Mouse (Mus musculus) liver, embryonic 14.5 days (tissue): Measurements from ENCODE around the gene Usp50. TPM values are rescaled to one million over a fixed set of nuclear protein-coding genes. Genes with fewer than 3 reads are reported as not detected.
A peak's percentile ranks its signal among the peaks of the same experiment; 100 is the strongest.

Experiments
- ATAC-seq: fragments of 200-750 bp; cut with Nextera tagmentation; 2 replicates; pipeline ENCODE4 v1.8.0; 2017; ENCODE audit warnings: moderate number of reproducible peaks, mild to moderate bottlenecking, moderate library complexity; ENCODE audit not compliant: insufficient read depth
- DNase-seq, 3 experiments: peaks; one replicate each; pipeline ENCODE4 v3.0.0-alpha.2; 2012 to 2013; ENCODE audit warnings: low read depth in 3 of 3, low spot score in 3 of 3
- H3K27ac ChIP-seq: fragments of 300-500 bp; sonication (generic); 2 replicates; pipeline ENCODE4 v1.5.1; 2014; ENCODE audit warnings: moderate library complexity, mild to moderate bottlenecking, control low read depth, inconsistent platforms
- H3K27me3 ChIP-seq: fragments of 300-500 bp; sonication (generic); 2 replicates; pipeline ENCODE4 v1.6.1; 2014; ENCODE audit warnings: mild to moderate bottlenecking, low read length, moderate library complexity; ENCODE audit not compliant: control insufficient read depth, insufficient read depth
- H3K36me3 ChIP-seq: fragments of 300-500 bp; sonication (generic); replicated peaks from 2 replicates; pipeline ENCODE4 v1.6.1; 2014; ENCODE audit warnings: low read depth; ENCODE audit not compliant: control insufficient read depth, insufficient read depth
- H3K4me1 ChIP-seq, 2 experiments: fragments of 200-500 bp in 1 of 2; fragments of 300-500 bp in 1 of 2; sonication (generic) in 1 of 2; replicated peaks; 2 replicates each; pipeline ENCODE4 v1.6.1; 2012 to 2014; ENCODE audit warnings: antibody characterized with exemption in 1 of 2, inconsistent platforms in 1 of 2, low read length in 1 of 2; ENCODE audit not compliant: control insufficient read depth in 2 of 2, insufficient read depth in 2 of 2
- H3K4me2 ChIP-seq: fragments of 300-500 bp; sonication (generic); 2 replicates; pipeline ENCODE4 v1.6.1; 2014; ENCODE audit warnings: low read depth, mild to moderate bottlenecking, control low read depth, moderate library complexity
- H3K4me3 ChIP-seq, 2 experiments: fragments of 200-500 bp in 1 of 2; fragments of 300-500 bp in 1 of 2; sonication (generic) in 1 of 2; 2 replicates each; pipeline ENCODE4 v1.5.1; 2012 to 2014; ENCODE audit warnings: low read depth in 2 of 2, low read length in 2 of 2, mild to moderate bottlenecking in 2 of 2, control low read depth in 1 of 2, inconsistent platforms in 1 of 2, moderate library complexity in 1 of 2; ENCODE audit not compliant: insufficient read depth in 1 of 2
- H3K9ac ChIP-seq: fragments of 300-500 bp; sonication (generic); replicated peaks from 2 replicates; pipeline ENCODE4 v1.6.1; 2014; ENCODE audit warnings: mild to moderate bottlenecking, control low read depth, moderate library complexity
- H3K9me3 ChIP-seq: fragments of 300-500 bp; sonication (generic); 2 replicates; pipeline ENCODE4 v1.6.1; 2016; ENCODE audit warnings: low read length, mixed read lengths; ENCODE audit not compliant: control insufficient read depth
- CTCF ChIP-seq: IDR thresholded peaks from 2 replicates; pipeline ENCODE4 v1.5.1; 2016; ENCODE audit warnings: antibody characterized with exemption, low read depth, control low read depth
- EP300 ChIP-seq: IDR thresholded peaks from 2 replicates; pipeline ENCODE4 v1.6.1; 2016; ENCODE audit warnings: antibody characterized with exemption, low read depth
- WGBS: fragments of 180-500 bp; shearing (Covaris S2); extraction: QIAGEN DNeasy Blood & Tissue Kit; methylation state at CpG from one replicate; pipeline ENCODE4 v1.1.7; 2014; ENCODE audit not compliant: insufficient replicate concordance; 5-methylcytosine and 5-hydroxymethylcytosine counted together
- polyA plus RNA-seq, 2 experiments: library from polyadenylated mRNA; depleted of rRNA in 1 of 2; stranded (reverse) in 1 of 2; unstranded in 1 of 2; fragments of >200 nt; fragmentation: Nextera tagmentation in 1 of 2; extraction: Ambion mirVana in 1 of 2; gene quantifications; 2 replicates each; pipeline versions ENCODE4 v1.2.1 to v1.2.3; 2012 to 2014

Gene Usp50
- polyA plus RNA-seq, 2 experiments: 0.93 to 1.8 TPM

DNA sequence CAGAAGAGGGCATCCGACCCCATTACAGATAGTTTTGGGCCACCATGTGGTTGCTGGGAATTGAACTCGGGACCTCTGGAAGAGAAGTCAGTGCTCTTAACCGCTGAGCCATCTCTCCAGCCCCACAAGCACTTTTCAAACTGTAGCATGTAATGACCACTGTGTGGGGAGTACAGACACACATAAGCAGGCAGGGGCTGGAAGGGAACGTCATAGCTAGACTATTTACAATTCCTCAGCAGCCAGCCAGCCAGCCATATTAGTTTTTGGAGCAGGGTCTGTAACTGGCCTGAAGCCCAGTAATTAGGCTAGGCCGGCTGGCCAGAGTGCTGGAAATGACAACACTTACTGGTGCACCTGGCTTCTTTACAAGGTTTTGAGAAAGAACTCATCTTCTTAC is 15.2 kb upstream of the Usp50 start:
- DNase-seq: no peak
- no peak overlapping the region for H3K9ac ChIP-seq
- H3K36me3 ChIP-seq: peaks cover 29% of the 10 kb centered on the region
- H3K27me3 ChIP-seq: no peaks in the 10 kb centered on the region
- 81% methylated on average over 5 of the region's 5 CpGs for WGBS
- no peak overlapping the region for H3K4me2 ChIP-seq
- no peak overlapping the region for H3K27ac ChIP-seq
- H3K9me3 ChIP-seq: no peaks in the 10 kb centered on the region
- no peak for TF ChIP-seq EP300
- TF ChIP-seq CTCF: no peak
- no peak overlapping the region for H3K4me3 ChIP-seq
- H3K4me1 ChIP-seq: no peaks in the 10 kb centered on the region
- ATAC-seq: no peak

DNA sequence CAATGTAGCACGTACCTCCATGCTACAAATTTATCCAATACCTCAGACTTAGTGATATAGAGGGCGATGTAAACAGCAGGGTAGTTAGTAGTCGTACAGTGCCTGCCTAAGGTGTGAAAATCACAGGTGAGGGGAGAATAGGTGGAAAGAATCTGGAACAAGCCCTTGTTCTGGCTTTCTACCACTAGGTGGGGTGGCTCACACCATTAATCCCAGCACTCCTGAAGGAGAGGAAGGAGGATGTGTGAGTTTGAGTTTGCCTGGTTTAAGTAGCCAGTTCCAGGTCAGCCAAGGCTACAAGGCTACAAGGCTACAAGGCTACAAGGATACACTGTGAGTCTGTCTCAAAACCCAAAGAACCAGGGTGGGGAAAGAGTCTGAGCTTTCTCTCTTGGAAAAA is 12.4 kb upstream of the Usp50 start:
- no peak overlapping the region for H3K27ac ChIP-seq
- 79% methylated on average over 3 of the region's 3 CpGs for WGBS

GRCm38 (mm10) chr2:126792611-126793010 is 9.3 kb upstream of the Usp50 start:
- no peak for TF ChIP-seq EP300
- no peak for TF ChIP-seq CTCF
- no peak for DNase-seq
- peaks cover 15% of the 10 kb centered on the region for H3K36me3 ChIP-seq
- no peak overlapping the region for H3K4me3 ChIP-seq
- WGBS: 52% methylated on average over 5 of the region's 5 CpGs
- no peaks in the 10 kb centered on the region for H3K9me3 ChIP-seq
- no peaks in the 10 kb centered on the region for H3K27me3 ChIP-seq
- ATAC-seq: no peak
- H3K27ac ChIP-seq: no peak overlapping the region
- no peak overlapping the region for H3K9ac ChIP-seq
- H3K4me1 ChIP-seq: no peaks in the 10 kb centered on the region
- H3K4me2 ChIP-seq: no peak overlapping the region

More for the DNA sequence above, 12.4 kb upstream of the Usp50 start:
- Histone ChIP-seq H3K4me1 (no peaks in the 10 kb centered on the region), H3K36me3 (peaks cover 28% of the 10 kb centered on the region), H3K9ac (no peak overlapping the region), H3K4me3 (no peak overlapping the region), H3K27me3 (no peaks in the 10 kb centered on the region), H3K4me2 (no peak overlapping the region), H3K9me3 (no peaks in the 10 kb centered on the region)
- TF ChIP-seq EP300 (no peak), CTCF (peak; percentile 66)
- DNase-seq (no peak), ATAC-seq (no peak)

- Histone ChIP-seq H3K4me2 (no peak overlapping the region), H3K9ac (no peak overlapping the region), H3K36me3 (peaks cover 4% of the 10 kb centered on the region; the same call in 1 of the 2 replicates), H3K9me3 (no peaks in the 10 kb centered on the region), H3K27me3 (no peaks in the 10 kb centered on the region), H3K4me3 (no peak overlapping the region), H3K4me1 (no peaks in the 10 kb centered on the region), H3K27ac (no peak overlapping the region)
- 41% methylated on average over 9 of the region's 9 CpGs for WGBS
- DNase-seq (no peak), ATAC-seq (no peak)
- no peak for TF ChIP-seq CTCF
- TF ChIP-seq EP300: no peak
These were observed 4.6 kb upstream of the Usp50 start for GRCm38 (mm10) chr2:126787721-126788342.

DNA sequence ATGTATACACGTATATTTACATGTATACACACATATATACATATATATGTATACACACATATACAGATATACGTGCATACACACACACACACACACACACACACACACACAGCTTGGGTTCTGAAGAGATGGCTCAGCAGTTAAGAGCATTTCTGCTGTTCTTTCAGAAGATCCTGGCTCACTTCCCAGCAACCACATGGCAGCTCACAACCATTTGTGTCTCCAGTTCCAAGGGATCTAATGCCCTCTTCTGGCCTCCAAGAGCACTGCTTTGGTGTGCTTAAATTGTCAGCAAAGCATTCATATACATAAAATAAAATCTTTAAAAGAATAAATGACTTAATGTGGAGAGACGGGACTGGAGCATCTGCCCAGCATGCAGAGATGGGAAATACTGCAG is 837 bp downstream of the Usp50 start:
- H3K4me3 ChIP-seq: no peak overlapping the region
- TF ChIP-seq CTCF (peak; percentile 48), EP300 (no peak)
- no peak overlapping the region for H3K9ac ChIP-seq
- WGBS: 60% methylated on average over 3 of the region's 3 CpGs
- H3K4me1 ChIP-seq: 0 out of 4 replicates have a peak, but pooled peaks cover 0 to 2% of the 10 kb centered on the region in 2 experiments
- H3K9me3 ChIP-seq: no peaks in the 10 kb centered on the region
- DNase-seq: no peak
- no peaks in the 10 kb centered on the region for H3K27me3 ChIP-seq
- no peak overlapping the region for H3K27ac ChIP-seq
- no peaks in the 10 kb centered on the region for H3K36me3 ChIP-seq
- ATAC-seq: no peak
- H3K4me2 ChIP-seq: no peak overlapping the region
